Mouse (Mus musculus): ENCODE measurements around the gene Ptn.

DNA sequence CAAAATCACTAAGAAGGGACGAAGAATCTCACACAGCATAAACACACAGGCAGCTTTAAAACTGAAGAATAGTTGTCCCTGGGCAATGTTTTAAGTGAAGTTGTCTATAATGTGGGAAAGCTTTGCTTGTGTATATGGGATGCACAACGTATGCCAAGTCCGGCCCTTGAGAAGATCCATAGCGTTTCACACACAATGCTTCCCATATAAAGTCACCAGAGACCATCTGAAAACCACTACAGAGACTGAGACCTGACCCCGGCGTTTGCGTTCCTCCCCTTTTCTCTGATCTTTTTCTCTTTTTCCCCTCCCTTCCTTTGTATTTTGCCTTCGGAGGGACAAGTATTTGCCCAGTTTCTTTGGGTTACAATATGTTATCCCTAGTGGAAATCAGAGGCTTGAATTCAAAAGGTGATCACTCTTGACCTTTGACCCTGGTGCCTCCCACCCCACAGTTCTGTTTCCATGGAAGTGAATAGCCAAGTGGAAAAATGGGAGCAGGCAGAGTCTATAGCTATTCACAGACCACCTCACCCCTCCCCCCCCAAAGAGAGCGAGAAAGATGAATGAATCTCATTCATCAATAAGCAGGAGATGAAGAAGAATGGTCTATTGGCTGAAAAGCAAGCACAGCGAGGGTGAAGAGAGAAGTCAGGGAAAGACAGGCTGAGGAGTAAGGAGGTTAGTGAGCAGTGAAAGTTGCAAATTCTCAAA, 34.2 kb downstream of the Ptn start:
- TF ChIP-seq POLR2A (IDR thresholded peaks at IDR 0.05; ENCODE audit: low read depth, low read length): no peak
- no peak for TF ChIP-seq CTCF (IDR thresholded peaks at IDR 0.05; ENCODE audit: extremely low read depth, insufficient read depth, insufficient read length, insufficient replicate concordance)

All from spleen, adult 2 months (tissue).